Mouse (Mus musculus): ENCODE data around the gene Upp2.

GRCm38 (mm10) chr2:58535233-58535632, 31.9 kb upstream of the Upp2 start:
- no peak for TF ChIP-seq ZNF384 (IDR thresholded peaks at IDR 0.05; ENCODE audit: low read depth, low read length)
- no peak for TF ChIP-seq HCFC1 (IDR thresholded peaks at IDR 0.05; ENCODE audit: borderline replicate concordance, insufficient read depth, low read length)
- no peak for TF ChIP-seq MAFK (IDR thresholded peaks at IDR 0.05; ENCODE audit: insufficient read depth, low read depth, low read length)
- TF ChIP-seq CHD2 (IDR thresholded peaks at IDR 0.05; ENCODE audit: low read depth, low read length): no peak
